Mouse (Mus musculus): Measurements from ENCODE around the gene Tars. TPM values are rescaled to one million over a fixed set of nuclear protein-coding genes. Genes with fewer than 3 reads are reported as not detected.

Tars gene
- polyA plus RNA-seq, 1 experiment from 2014 or later = 67.9 TPM

GRCm38 (mm10) chr15:11392903-11393302 lies 6.6 kb downstream of the Tars start:
- Histone ChIP-seq H3K9ac (replicated peaks) (no peak overlapping the region), H3K4me1 (0 out of 2 replicates have a peak, but pooled peaks cover 3% of the 10 kb centered on the region), H3K27me3 (no peaks in the 10 kb centered on the region), H3K36me3 (peaks cover 84% of the 10 kb centered on the region), H3K9me3 (no peaks in the 10 kb centered on the region), H3K4me3 (no peak overlapping the region), H3K27ac (replicated peaks) (no peak overlapping the region), H3K4me2 (replicated peaks) (no peak overlapping the region)
- no peak for ATAC-seq (ENCODE audit: low FRiP score, low read depth)
- 96% methylated on average over 16 of the region's 16 CpGs for WGBS

- Histone ChIP-seq H3K4me1 (no peaks in the 10 kb centered on the region), H3K9me3 (no peaks in the 10 kb centered on the region), H3K27ac (replicated peaks) (no peak overlapping the region), H3K4me2 (replicated peaks) (no peak overlapping the region), H3K4me3 (no peak overlapping the region), H3K36me3 (peaks cover 63% of the 10 kb centered on the region), H3K27me3 (no peaks in the 10 kb centered on the region), H3K9ac (replicated peaks) (no peak overlapping the region)
- WGBS = 96% methylated on average over 21 of the region's 21 CpGs
- no peak for ATAC-seq (ENCODE audit: low FRiP score, low read depth)
Measured at GRCm38 (mm10) chr15:11383796-11384195, 15.7 kb downstream of the Tars start.

GRCm38 (mm10) chr15:11382585-11382984 lies 16.9 kb downstream of the Tars start:
- WGBS = 87% methylated on average over 12 of the region's 12 CpGs
- peaks cover 51% of the 10 kb centered on the region for H3K36me3 ChIP-seq
- ATAC-seq (ENCODE audit: low FRiP score, low read depth) = no peak

GRCm38 (mm10) chr15:11380616-11381015 lies 18.8 kb downstream of the Tars start:
- H3K36me3 ChIP-seq = peaks cover 31% of the 10 kb centered on the region
- no peak for ATAC-seq (ENCODE audit: low FRiP score, low read depth)

More at GRCm38 (mm10) chr15:11382585-11382984, 16.9 kb downstream of the Tars start:
- H3K4me3 ChIP-seq = no peak overlapping the region
- H3K27ac ChIP-seq (replicated peaks) = no peak overlapping the region
- H3K9ac ChIP-seq (replicated peaks) = no peak overlapping the region
- H3K4me1 ChIP-seq = no peaks in the 10 kb centered on the region
- H3K9me3 ChIP-seq = no peaks in the 10 kb centered on the region
- H3K27me3 ChIP-seq = no peaks in the 10 kb centered on the region
- no peak overlapping the region for H3K4me2 ChIP-seq (replicated peaks)

GRCm38 (mm10) chr15:11380087-11380530 lies 19.4 kb downstream of the Tars start:
- Histone ChIP-seq H3K4me3 (no peak overlapping the region), H3K4me2 (replicated peaks) (no peak overlapping the region), H3K4me1 (no peaks in the 10 kb centered on the region), H3K9ac (replicated peaks) (no peak overlapping the region), H3K27me3 (no peaks in the 10 kb centered on the region), H3K27ac (replicated peaks) (no peak overlapping the region), H3K36me3 (peaks cover 27% of the 10 kb centered on the region), H3K9me3 (no peaks in the 10 kb centered on the region)
- 51% methylated on average over 8 of the region's 8 CpGs for WGBS
- ATAC-seq (ENCODE audit: low FRiP score, low read depth) = peak; percentile 59

More at GRCm38 (mm10) chr15:11380616-11381015, 18.8 kb downstream of the Tars start:
- H3K9ac ChIP-seq (replicated peaks) = no peak overlapping the region
- 80% methylated on average over 8 of the region's 8 CpGs for WGBS
- H3K9me3 ChIP-seq = no peaks in the 10 kb centered on the region
- H3K4me1 ChIP-seq = no peaks in the 10 kb centered on the region
- no peak overlapping the region for H3K27ac ChIP-seq (replicated peaks)
- H3K4me2 ChIP-seq (replicated peaks) = no peak overlapping the region
- no peak overlapping the region for H3K4me3 ChIP-seq
- H3K27me3 ChIP-seq = no peaks in the 10 kb centered on the region

GRCm38 (mm10) chr15:11379431-11380086 lies 19.9 kb downstream of the Tars start:
- no peak; the same call in 1 of the 2 replicates for ATAC-seq (ENCODE audit: low FRiP score, low read depth)
- WGBS = 85% methylated on average over 8 of the region's 8 CpGs
- H3K4me3 ChIP-seq = no peak overlapping the region
- H3K27ac ChIP-seq (replicated peaks) = no peak overlapping the region
- H3K4me2 ChIP-seq (replicated peaks) = no peak overlapping the region
- peaks cover 21% of the 10 kb centered on the region for H3K36me3 ChIP-seq
- no peaks in the 10 kb centered on the region for H3K27me3 ChIP-seq
- no peaks in the 10 kb centered on the region for H3K4me1 ChIP-seq
- H3K9ac ChIP-seq (replicated peaks) = no peak overlapping the region
- no peaks in the 10 kb centered on the region for H3K9me3 ChIP-seq

GRCm38 (mm10) chr15:11370477-11371085 lies 28.9 kb downstream of the Tars start:
- Histone ChIP-seq H3K27me3 (no peaks in the 10 kb centered on the region), H3K9ac (replicated peaks) (no peak overlapping the region), H3K4me2 (replicated peaks) (no peak overlapping the region), H3K36me3 (no peaks in the 10 kb centered on the region), H3K4me3 (no peak overlapping the region), H3K9me3 (no peaks in the 10 kb centered on the region), H3K27ac (replicated peaks) (no peak overlapping the region), H3K4me1 (no peaks in the 10 kb centered on the region)
- ATAC-seq (ENCODE audit: low FRiP score, low read depth) = no peak
- 92% methylated on average over 7 of the region's 7 CpGs for WGBS

- WGBS = 87% methylated on average over 3 of the region's 3 CpGs
- no peaks in the 10 kb centered on the region for H3K4me1 ChIP-seq
- ATAC-seq (ENCODE audit: low FRiP score, low read depth) = no peak
- H3K36me3 ChIP-seq = no peaks in the 10 kb centered on the region
- H3K4me3 ChIP-seq = no peak overlapping the region
- no peak overlapping the region for H3K4me2 ChIP-seq (replicated peaks)
- no peak overlapping the region for H3K27ac ChIP-seq (replicated peaks)
- H3K27me3 ChIP-seq = no peaks in the 10 kb centered on the region
- no peak overlapping the region for H3K9ac ChIP-seq (replicated peaks)
- H3K9me3 ChIP-seq = no peaks in the 10 kb centered on the region
Measured at GRCm38 (mm10) chr15:11369572-11369971, 29.9 kb downstream of the Tars start.

GRCm38 (mm10) chr15:11364795-11365194 lies 34.7 kb downstream of the Tars start:
- 94% methylated on average over 1 of the region's 1 CpGs for WGBS
- Histone ChIP-seq H3K36me3 (no peaks in the 10 kb centered on the region), H3K4me1 (no peaks in the 10 kb centered on the region), H3K27me3 (no peaks in the 10 kb centered on the region), H3K27ac (replicated peaks) (no peak overlapping the region), H3K9ac (replicated peaks) (no peak overlapping the region), H3K4me3 (no peak overlapping the region), H3K9me3 (no peaks in the 10 kb centered on the region), H3K4me2 (replicated peaks) (no peak overlapping the region)
- no peak for ATAC-seq (ENCODE audit: low FRiP score, low read depth)

- H3K4me3 ChIP-seq = no peak overlapping the region
- no peaks in the 10 kb centered on the region for H3K36me3 ChIP-seq
- H3K27me3 ChIP-seq = no peaks in the 10 kb centered on the region
- no peaks in the 10 kb centered on the region for H3K9me3 ChIP-seq
- H3K27ac ChIP-seq (replicated peaks) = no peak overlapping the region
- 52% methylated on average over 2 of the region's 2 CpGs for WGBS
- ATAC-seq (ENCODE audit: low FRiP score, low read depth) = 0 out of 2 replicates have a peak, but pooled peaks have one; percentile 9
- no peak overlapping the region for H3K4me2 ChIP-seq (replicated peaks)
- H3K4me1 ChIP-seq = no peaks in the 10 kb centered on the region
- no peak overlapping the region for H3K9ac ChIP-seq (replicated peaks)
Measured at GRCm38 (mm10) chr15:11364112-11364511, 35.4 kb downstream of the Tars start.

GRCm38 (mm10) chr15:11361824-11362223 lies 37.6 kb downstream of the Tars start:
- 90% methylated on average over 5 of the region's 5 CpGs for WGBS
- ATAC-seq (ENCODE audit: low FRiP score, low read depth) = no peak
- Histone ChIP-seq H3K9me3 (no peaks in the 10 kb centered on the region), H3K9ac (replicated peaks) (no peak overlapping the region), H3K27me3 (no peaks in the 10 kb centered on the region), H3K4me2 (replicated peaks) (no peak overlapping the region), H3K4me1 (no peaks in the 10 kb centered on the region), H3K27ac (replicated peaks) (no peak overlapping the region), H3K36me3 (no peaks in the 10 kb centered on the region), H3K4me3 (no peak overlapping the region)

- H3K36me3 ChIP-seq = no peaks in the 10 kb centered on the region
- no peak for ATAC-seq (ENCODE audit: low FRiP score, low read depth)
- 88% methylated on average over 1 of the region's 1 CpGs for WGBS
- H3K27ac ChIP-seq (replicated peaks) = no peak overlapping the region
- no peaks in the 10 kb centered on the region for H3K27me3 ChIP-seq
- H3K9me3 ChIP-seq = no peaks in the 10 kb centered on the region
- no peak overlapping the region for H3K4me2 ChIP-seq (replicated peaks)
- H3K4me1 ChIP-seq = no peaks in the 10 kb centered on the region
- no peak overlapping the region for H3K4me3 ChIP-seq
- no peak overlapping the region for H3K9ac ChIP-seq (replicated peaks)
Measured at GRCm38 (mm10) chr15:11360888-11361287, 38.6 kb downstream of the Tars start.
